ENCODE assay signal across 8 mouse cellular contexts in genomic region chr14:62292488-62293339, GRCm38 (mm10). TPM values are rescaled to one million over a fixed set of nuclear protein-coding genes. Genes with fewer than 3 reads are reported as not detected.
DNase-seq lines count a peak whose midpoint lies in the region; ATAC-seq and TF ChIP-seq lines count a peak whose summit lies in the region.

Gene Rnaseh2b (plus strand): TSS chr14:62292589.
Gene Dleu7 (minus strand): TSS chr14:62293047.

- peak within 1 kb of the TSS; percentile 81 for H3K9ac ChIP-seq in heart, embryonic 13.5 days
- H3K9ac ChIP-seq in kidney, embryonic 14.5 days (ENCODE audit: low read depth, low read length): peak within 1 kb of the TSS; percentile 63
- H3K9ac ChIP-seq in liver, embryonic 11.5 days (ENCODE audit: low read depth, low read length): peak within 1 kb of the TSS; percentile 48; the same call in 1 of the 2 replicates

- H3K27ac ChIP-seq in spleen, adult 2 months (ENCODE audit: insufficient read depth, low read length): no peak within 1 kb of the TSS
- no peak within 1 kb of the TSS for H3K27ac ChIP-seq in heart, embryonic 13.5 days (replicated peaks)
- H3K27ac ChIP-seq in kidney, embryonic 14.5 days (ENCODE audit: low read depth, low read length): 0 out of 2 replicates have a peak within 1 kb of the TSS, but pooled peaks have one; percentile 24
- no peak within 1 kb of the TSS for H3K27ac ChIP-seq in liver, embryonic 11.5 days (ENCODE audit: low read depth, low read length)

- H3K36me3 ChIP-seq in spleen, adult 2 months (ENCODE audit: control insufficient read depth, insufficient read depth, low read length): no peaks in the 10 kb centered on the region
- H3K36me3 ChIP-seq in heart, embryonic 13.5 days: no peaks in the 10 kb centered on the region
- H3K36me3 ChIP-seq in kidney, embryonic 14.5 days (ENCODE audit: control insufficient read depth, insufficient read depth, low read length): no peaks in the 10 kb centered on the region
- H3K36me3 ChIP-seq in liver, embryonic 11.5 days (ENCODE audit: control insufficient read depth, insufficient read depth, low read length): no peaks in the 10 kb centered on the region

- H3K4me1 ChIP-seq in spleen, adult 2 months (ENCODE audit: control insufficient read depth, insufficient read depth, insufficient read length): peaks cover 6% of the 10 kb centered on the region
- H3K4me1 ChIP-seq in heart, embryonic 13.5 days: peaks cover 10% of the 10 kb centered on the region
- H3K4me1 ChIP-seq in kidney, embryonic 14.5 days (ENCODE audit: control insufficient read depth, insufficient read depth, low read length): peaks cover 6% of the 10 kb centered on the region; the same call in 1 of the 2 replicates
- no peaks in the 10 kb centered on the region for H3K4me1 ChIP-seq in liver, embryonic 11.5 days (replicated peaks; ENCODE audit: control insufficient read depth, insufficient read depth, low read length)

- no peak for TF ChIP-seq CTCF in spleen, adult 2 months (IDR thresholded peaks at IDR 0.05; ENCODE audit: extremely low read depth, insufficient read depth, insufficient read length, insufficient replicate concordance)

- H3K4me2 ChIP-seq in heart, embryonic 13.5 days: peak within 1 kb of the TSS; percentile 97
- H3K4me2 ChIP-seq in kidney, embryonic 14.5 days (replicated peaks; ENCODE audit: low read depth, low read length): peak within 1 kb of the TSS; percentile 99
- H3K4me2 ChIP-seq in liver, embryonic 11.5 days: peak within 1 kb of the TSS; percentile 94

- 2% methylated on average over 58 of the region's 60 CpGs for WGBS in spleen, adult 2 months
- WGBS in heart, embryonic 13.5 days: 2% methylated on average over 57 of the region's 60 CpGs
- WGBS in kidney, embryonic 14.5 days: 1% methylated on average over 56 of the region's 60 CpGs
- 2% methylated on average over 60 of the region's 60 CpGs for WGBS in liver, embryonic 11.5 days

- no peaks in the 10 kb centered on the region for H3K9me3 ChIP-seq in heart, embryonic 13.5 days
- no peaks in the 10 kb centered on the region for H3K9me3 ChIP-seq in kidney, embryonic 14.5 days (ENCODE audit: control insufficient read depth, low read length)
- no peaks in the 10 kb centered on the region for H3K9me3 ChIP-seq in liver, embryonic 11.5 days (ENCODE audit: control insufficient read depth, low read length)

- ATAC-seq in heart, embryonic 13.5 days (ENCODE audit: extremely low read depth, insufficient number of reproducible peaks, low FRiP score, low TSS enrichment): no peak
- ATAC-seq in kidney, embryonic 14.5 days (ENCODE audit: low FRiP score, low TSS enrichment): peak; percentile 91
- no peak for ATAC-seq in liver, embryonic 11.5 days (replicated peaks; ENCODE audit: low FRiP score)

- no peak for TF ChIP-seq POLR2A in spleen, adult 2 months (IDR thresholded peaks at IDR 0.05; ENCODE audit: low read depth, low read length)

- peak in 1 of 2 experiments; percentile 4 for DNase-seq in spleen, adult 2 months (ENCODE audit: low read depth in 1 of 2, low spot score in 2 of 2)
- DNase-seq in spleen, adult 12 weeks (ENCODE audit: low spot score): no peak
- DNase-seq in embryo, embryonic 11.5 days (ENCODE audit: low read depth, low spot score): peak; percentile 58
- peak; percentile 43 for DNase-seq in liver, embryonic 11.5 days (ENCODE audit: low spot score)
- DNase-seq in ovary, postnatal 14 days (ENCODE audit: low spot score): peak; percentile 8
- DNase-seq in urinary bladder, postnatal 14 days (ENCODE audit: low spot score): no peak

- peak within 1 kb of the TSS; percentile 51; the same call in 1 of the 2 replicates for H3K4me3 ChIP-seq in spleen, adult 2 months (ENCODE audit: extremely low read depth, insufficient read depth, insufficient read length)
- H3K4me3 ChIP-seq in heart, embryonic 13.5 days: peak within 1 kb of the TSS; percentile 58
- peak within 1 kb of the TSS; percentile 50 for H3K4me3 ChIP-seq in kidney, embryonic 14.5 days (ENCODE audit: low read length)
- peak within 1 kb of the TSS; percentile 54 for H3K4me3 ChIP-seq in liver, embryonic 11.5 days (ENCODE audit: low read depth, low read length)

- peaks cover 5% of the 10 kb centered on the region; the same call in 1 of the 2 replicates for H3K27me3 ChIP-seq in spleen, adult 2 months (ENCODE audit: control insufficient read depth, insufficient read depth, low read length)
- peaks cover 5% of the 10 kb centered on the region; the same call in 1 of the 2 replicates for H3K27me3 ChIP-seq in heart, embryonic 13.5 days (replicated peaks)
- H3K27me3 ChIP-seq in kidney, embryonic 14.5 days (ENCODE audit: control insufficient read depth, insufficient read depth, low read length): peaks cover 4% of the 10 kb centered on the region; the same call in 1 of the 2 replicates
- peaks cover 20% of the 10 kb centered on the region for H3K27me3 ChIP-seq in liver, embryonic 11.5 days (replicated peaks; ENCODE audit: control insufficient read depth, insufficient read depth, low read length)

RNA-seq across cellular contexts. Expression of gene Rnaseh2b, which starts in this region (rescaled TPM):
- 2.2 and 2.4 TPM in 2 replicates for polyA plus RNA-seq in spleen, adult 2 months (2012; rRNA removed)
- polyA plus RNA-seq in heart, embryonic 13.5 days (2015; fragmentation: Nextera tagmentation; extraction: Ambion mirVana): 53.4 and 59.4 TPM in 2 replicates
- 69.3 and 82.5 TPM in 2 replicates for polyA plus RNA-seq in kidney, embryonic 14.5 days (2014; fragmentation: Nextera tagmentation; extraction: Ambion mirVana)
- 88.9 and 91.0 TPM in 2 replicates for polyA plus RNA-seq in liver, embryonic 11.5 days (2014; fragmentation: Nextera tagmentation; extraction: Ambion mirVana)

RNA-seq across cellular contexts. Expression of gene Dleu7, which starts in this region (rescaled TPM):
- 0.09 and 0.40 TPM in 2 replicates for polyA plus RNA-seq in spleen, adult 2 months (2012; rRNA removed)
- polyA plus RNA-seq in heart, embryonic 13.5 days (2015; fragmentation: Nextera tagmentation; extraction: Ambion mirVana): 1.1 and 1.2 TPM in 2 replicates
- 4.8 and 5.7 TPM in 2 replicates for polyA plus RNA-seq in kidney, embryonic 14.5 days (2014; fragmentation: Nextera tagmentation; extraction: Ambion mirVana)
- polyA plus RNA-seq in liver, embryonic 11.5 days (2014; fragmentation: Nextera tagmentation; extraction: Ambion mirVana): 0.49 and 0.55 TPM in 2 replicates

Comparison
In these comparisons a context has a peak if more than half of its experiments do, and no peak if none do; other contexts are left out.
1. RNA of gene Rnaseh2b (polyA plus RNA-seq): 88.9 to 91.0 TPM in liver, embryonic 11.5 days, 69.3 to 82.5 TPM in kidney, embryonic 14.5 days and 53.4 to 59.4 TPM in heart, embryonic 13.5 days; 2.2 to 2.4 TPM in spleen, adult 2 months; every median in the first group is over 10 times any median in the second.
2. DNase-seq: peak in embryo, embryonic 11.5 days (single experiment), liver, embryonic 11.5 days (single experiment) and ovary, postnatal 14 days (single experiment); none in spleen, adult 12 weeks (single experiment) and urinary bladder, postnatal 14 days (single experiment).
3. Peak in every context shown above with its lines, with median percentiles within 50 percentile points of each other: H3K4me3 ChIP-seq, H3K4me2 ChIP-seq and H3K9ac ChIP-seq.